ENCODE assay signal across 1 mouse cellular context in the genomic region with DNA sequence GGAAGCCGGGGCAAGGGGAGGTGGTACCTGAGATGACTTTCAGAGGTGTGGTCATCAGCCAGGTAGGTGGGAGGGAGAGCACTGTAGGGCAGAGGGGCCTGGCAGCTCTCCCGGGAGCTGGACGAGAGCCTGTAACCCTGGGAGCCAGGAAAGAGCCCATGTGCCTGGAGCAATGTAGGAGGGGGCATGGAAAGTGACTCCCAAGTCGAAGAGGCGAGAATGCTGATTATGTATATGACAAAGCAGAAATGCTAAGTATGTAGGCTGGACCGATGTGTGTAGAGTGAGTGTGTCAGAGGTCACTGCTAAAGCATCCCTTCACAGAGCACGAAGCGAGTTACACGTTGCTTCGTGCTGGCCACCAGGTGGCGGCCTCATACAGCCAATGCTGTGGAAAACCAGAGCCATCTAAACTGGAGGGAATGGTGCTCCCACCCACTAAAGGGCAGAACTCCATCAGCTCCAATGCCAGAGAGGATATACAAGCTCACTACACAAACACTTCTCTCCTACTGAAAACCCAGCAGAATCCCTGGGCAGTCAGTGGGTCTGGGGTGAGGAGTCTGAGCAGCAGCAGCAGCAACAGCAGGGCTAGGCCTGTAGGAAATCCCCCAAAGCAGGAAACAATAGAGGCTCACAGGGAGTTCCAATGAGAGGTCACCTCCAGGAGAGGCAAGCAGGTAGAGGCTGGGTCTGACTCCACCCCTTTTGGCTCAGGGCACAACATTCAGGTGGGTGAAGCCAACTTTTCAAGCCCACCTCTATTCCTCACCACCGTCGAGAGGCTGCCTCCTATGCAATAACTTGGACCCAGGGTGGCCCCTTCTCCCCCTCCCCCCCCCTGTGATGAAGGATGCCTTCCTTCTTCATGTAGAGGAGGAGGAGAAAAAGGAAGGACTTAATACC.
A peak's percentile ranks its signal among the peaks of the same experiment; 100 is the strongest.
TF ChIP-seq lines count a peak whose summit lies in the region.

No protein-coding gene starts in this region.

TF ChIP-seq in CH12.LX, 34 proteins besides CTCF, POLR2A, EP300 and RAD21 (continued from another document):
- TF ChIP-seq MAZ (IDR thresholded peaks at IDR 0.05; ENCODE audit: low read depth, low read length) (0 out of 2 replicates have a peak, but pooled peaks have one; percentile 28), SMC3 (IDR thresholded peaks at IDR 0.05; ENCODE audit: low read depth, low read length) (peak; percentile 94)
